Mouse (Mus musculus) ES-Bruce4 (cell line): ENCODE results near the gene Tex48.

Source experiments
- CTCF ChIP-seq: IDR thresholded peaks from one replicate; pipeline ENCODE4 v1.8.1; 2011; ENCODE audit warnings: low read depth, low read length
- EP300 ChIP-seq: IDR thresholded peaks from 2 replicates; pipeline ENCODE4 v1.6.1; 2011; ENCODE audit warnings: low read depth, low read length; ENCODE audit not compliant: insufficient read depth
- POLR2A ChIP-seq: IDR thresholded peaks from one replicate; pipeline ENCODE4 v1.8.1; 2011; ENCODE audit warnings: low read length; ENCODE audit not compliant: insufficient read depth

GRCm38 (mm10) chr4:63569322-63569721 is 52.9 kb downstream of the Tex48 start:
- TF ChIP-seq POLR2A (no peak), EP300 (no peak), CTCF (no peak)
